Mouse (Mus musculus) T-helper 1 cell (primary cell): Measurements from ENCODE around the gene Cul1.
"Not testable (repeated sequence)": the region's sequence is repeated elsewhere in the genome, so short reads cannot be mapped to it uniquely, and the experiment has no call there.

Experiments used
- in situ Hi-C: fragments of 300-600 bp; cut with MboI, MseI; formaldehyde crosslinking; loops from one replicate; pipeline ENCODE4 v1.15.1; 2025; ENCODE audit warnings: high pct_unique_total_duplicates

The Cul1 gene

DNA sequence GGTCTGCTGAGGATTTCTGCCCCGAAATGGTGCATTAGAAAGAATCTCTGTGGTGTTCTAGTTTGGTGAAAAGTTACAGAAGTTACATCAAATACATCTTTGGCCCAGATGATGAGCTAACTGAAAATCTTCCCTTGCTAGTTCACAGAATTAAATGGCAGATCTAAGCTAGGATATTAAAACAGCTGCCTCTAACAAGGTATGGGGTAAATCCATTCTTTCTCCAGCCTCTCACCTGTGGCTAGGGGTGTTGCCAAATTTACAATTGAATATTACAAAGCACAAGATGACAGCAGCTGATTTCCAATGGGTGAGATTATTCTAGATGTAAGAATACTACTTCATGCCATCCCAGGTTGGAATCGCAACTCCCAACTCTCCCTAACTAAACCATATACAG is at the start of gene Cul1:
Cul1 (plus strand) TSS at position 301 of the 400 bp plus-strand sequence.
- in situ Hi-C loops: loop anchor here (5.0 to 25.0 kb wide), 3 partner anchors 212 to 859 kb away; no protein-coding TSS in a partner anchor

DNA sequence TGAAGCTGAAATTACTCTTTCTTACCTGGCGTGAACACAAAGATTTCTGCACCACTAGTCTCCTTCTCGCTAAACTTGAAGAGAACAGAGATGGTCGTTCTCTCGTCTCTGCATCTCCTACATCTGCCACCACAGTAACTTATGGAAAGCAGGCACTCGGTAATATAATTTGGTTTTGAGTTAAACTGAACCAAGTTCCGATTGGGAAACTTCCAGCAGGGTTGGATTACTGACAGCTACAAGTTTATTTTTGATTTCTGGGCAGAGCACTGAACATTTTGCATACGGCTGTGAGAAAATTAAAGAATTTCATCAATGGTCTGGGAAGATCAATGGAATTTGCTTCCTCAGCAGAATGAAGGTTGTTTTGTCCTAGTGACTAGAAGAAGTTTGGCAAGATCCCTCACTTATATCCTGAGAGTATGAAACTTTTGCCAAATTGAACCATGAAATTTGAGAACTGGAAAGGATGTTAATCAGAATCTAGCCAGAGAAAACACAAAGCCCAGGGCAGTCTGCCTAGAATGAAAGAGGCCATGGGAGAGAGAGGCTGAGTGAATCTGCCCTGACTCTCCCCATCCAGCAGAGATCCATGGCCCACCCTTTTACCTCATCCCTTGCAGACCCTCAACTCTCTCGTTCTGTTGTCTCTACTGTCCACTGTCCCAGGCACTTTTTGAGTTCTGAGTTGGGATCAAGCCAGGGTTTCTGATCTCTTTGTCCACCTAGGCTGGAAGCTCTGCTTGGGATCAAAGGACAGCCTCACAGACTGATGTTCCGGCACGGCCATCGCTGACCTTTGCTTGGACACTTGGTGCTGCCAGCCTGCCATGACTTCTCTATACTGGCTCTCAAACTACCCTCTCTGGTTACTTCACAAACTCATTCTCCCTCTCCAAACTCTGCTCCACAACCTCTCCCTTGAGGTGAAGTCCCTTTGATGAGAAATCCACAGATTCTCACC is 48.5 kb upstream of the Cul1 start:
- in situ Hi-C loops: no loop called here

DNA sequence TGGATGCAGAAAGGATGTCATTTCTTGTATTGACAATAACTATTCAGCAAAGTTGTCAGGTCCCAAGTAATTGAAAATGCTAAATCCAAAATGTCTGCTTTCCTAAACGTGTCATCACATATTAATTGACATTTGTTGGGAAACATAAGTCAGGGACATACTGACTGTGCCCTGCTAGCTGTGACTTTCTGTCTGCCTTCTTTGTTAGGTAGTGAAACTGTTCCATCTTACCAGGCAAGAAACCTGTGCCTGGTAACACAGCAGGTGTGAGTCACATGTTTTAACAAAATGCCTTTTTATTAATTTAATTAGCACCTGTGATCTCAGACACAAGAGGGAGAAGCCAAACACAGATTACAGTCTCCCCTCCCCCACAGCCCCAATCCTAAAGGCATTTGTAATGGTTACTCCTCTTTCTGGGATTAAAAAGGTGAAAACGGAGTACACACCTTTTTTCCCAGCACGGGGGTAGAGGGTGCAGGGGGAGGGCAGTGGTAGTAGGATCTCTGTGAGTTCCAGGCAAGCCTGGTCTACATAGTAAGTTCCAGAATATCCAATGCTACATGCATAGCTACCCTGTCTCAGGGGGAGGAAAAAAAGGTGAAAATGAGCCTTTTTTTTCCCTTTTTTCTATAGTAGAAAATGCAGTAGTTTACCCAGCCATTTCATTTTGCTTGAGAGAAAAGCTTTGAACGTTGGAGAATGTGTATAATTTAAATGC is 40.2 kb upstream of the Cul1 start:
- in situ Hi-C loops: no loop called here

DNA sequence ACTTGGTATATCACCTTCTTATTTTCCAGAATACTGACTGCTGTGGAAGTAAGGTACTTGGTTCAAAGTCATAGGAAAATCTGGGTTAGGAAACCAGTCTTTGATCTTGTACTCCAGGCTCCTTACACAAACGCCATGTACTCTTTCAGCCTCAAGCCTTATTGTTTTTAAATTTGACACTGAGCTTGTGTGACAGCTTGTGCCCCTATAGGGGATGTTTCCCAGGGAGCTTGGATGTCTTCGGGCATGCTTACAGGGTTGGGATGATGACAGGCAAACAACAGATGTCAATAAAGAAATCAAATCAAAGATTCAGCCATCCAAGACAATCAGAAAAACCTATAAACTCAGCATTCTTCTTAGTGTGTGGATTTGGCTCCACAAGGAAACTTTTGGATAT is 39.5 kb upstream of the Cul1 start:
- in situ Hi-C loops: no loop called here

DNA sequence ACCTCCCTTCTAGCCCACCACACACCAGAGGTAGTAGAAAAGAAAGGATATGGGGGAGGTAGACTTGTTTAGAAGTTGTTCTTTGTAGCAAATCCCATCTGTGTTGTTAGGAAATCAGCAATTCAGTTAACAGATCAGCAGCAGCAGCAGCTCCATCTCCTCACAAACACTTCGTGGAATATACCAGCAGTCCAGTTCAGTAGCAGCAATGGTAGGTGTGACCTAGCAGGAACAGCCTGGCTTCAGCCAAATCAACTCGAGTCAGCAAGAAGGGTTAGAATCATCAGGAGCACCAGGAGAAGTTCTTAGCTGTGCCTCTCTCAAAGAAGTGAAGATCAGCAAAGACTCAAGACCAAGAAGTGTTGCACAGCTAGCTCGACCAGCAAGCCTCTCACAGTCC is 34.5 kb upstream of the Cul1 start:
- in situ Hi-C loops: no loop called here

DNA sequence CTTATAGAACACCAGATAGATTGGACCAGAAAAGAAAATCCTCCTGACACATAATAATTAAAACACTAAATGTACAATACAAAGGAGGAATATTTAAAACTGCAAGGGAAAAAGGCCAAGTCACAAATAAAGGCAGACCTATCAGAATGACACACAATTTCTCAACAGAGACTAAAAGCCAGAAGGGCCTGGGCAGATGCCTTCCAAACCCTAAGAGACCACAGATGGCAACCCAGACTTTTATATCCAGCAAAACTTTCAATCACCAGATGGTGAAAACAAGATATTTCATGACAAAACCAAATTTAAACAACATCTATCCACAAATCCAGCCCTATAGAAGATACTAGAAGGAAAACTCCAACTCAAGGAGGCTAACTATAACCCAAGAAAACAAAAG is 33.0 kb upstream of the Cul1 start:
- in situ Hi-C loops: no loop called here

DNA sequence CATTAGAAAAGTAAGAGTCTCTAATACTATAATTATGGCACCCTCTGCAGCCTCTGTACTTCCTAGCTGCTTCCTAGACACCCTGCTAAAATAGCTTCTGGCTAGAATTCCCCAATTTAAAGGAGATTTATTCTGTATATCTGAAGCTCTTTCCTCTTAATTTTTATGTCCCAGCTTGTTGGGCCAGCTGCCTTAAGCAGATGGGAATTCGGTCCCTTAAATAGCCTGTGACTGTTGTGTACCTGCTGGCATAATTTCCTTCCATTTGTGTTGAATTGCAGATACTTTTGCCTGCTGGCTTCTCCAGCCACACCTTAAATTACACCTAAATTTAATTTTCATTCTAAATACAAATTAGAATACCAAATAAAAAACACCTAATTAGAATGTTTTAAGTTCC is 32.0 kb upstream of the Cul1 start:
- in situ Hi-C loops: no loop called here

DNA sequence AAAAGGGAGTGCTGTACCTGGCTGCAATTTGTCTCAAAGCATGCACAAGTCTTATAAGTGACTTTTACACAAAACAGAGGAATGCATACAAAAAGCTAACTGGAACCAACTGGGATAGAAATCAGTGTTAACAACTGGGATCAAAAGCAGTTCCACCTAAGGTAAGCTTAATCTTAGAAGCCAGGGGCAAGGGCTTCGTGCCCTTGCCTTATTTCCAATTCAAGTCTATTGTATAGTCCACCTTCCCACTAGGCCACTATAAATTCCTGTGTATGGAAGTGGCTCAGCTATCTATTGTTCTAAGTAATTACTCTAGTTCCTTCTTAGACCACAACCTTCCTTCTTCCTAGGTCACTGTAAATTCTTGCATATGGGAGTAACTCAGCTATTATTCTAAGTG is 27.1 kb upstream of the Cul1 start:
- in situ Hi-C loops: no loop called here

DNA sequence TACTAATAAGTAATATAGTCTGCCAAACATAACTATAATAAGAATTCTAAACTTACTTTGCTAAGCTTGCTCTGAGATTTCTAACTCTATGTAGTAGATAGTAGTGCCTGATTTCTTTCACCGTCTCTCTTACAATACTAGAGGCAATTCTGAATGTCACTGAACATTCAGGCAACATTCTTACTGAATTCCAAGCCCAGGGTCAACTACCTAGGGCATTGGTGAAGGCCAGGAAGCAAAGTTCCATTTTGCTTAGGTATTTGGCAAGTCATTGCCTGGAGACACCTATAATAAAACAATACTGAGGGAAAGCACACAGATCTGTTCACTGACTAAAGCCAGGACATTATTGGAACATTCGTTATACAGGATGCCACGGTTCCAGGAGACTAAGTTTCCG is 26.6 kb upstream of the Cul1 start:
- in situ Hi-C loops: not testable (repeated sequence)

DNA sequence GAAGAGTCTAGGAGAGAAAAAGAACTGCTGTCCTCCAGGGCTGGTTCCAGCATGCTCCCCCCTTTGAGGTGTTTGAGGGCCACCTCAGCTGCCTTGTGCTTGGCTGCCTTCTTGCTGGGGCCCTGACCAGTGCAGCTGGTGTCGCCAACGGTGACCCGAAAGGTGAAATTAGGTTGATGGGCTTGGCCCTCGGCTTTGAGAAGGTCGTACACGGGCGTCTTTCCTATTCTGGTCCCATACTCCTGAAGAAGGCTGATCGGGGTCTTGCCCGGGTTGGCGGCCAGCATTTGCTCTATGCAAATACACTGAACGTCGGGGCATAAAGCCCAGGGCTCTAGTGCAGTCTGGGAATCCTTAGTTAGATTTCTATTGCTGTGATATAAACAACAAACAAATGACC is 20.4 kb upstream of the Cul1 start:
- in situ Hi-C loops: not testable (repeated sequence)

DNA sequence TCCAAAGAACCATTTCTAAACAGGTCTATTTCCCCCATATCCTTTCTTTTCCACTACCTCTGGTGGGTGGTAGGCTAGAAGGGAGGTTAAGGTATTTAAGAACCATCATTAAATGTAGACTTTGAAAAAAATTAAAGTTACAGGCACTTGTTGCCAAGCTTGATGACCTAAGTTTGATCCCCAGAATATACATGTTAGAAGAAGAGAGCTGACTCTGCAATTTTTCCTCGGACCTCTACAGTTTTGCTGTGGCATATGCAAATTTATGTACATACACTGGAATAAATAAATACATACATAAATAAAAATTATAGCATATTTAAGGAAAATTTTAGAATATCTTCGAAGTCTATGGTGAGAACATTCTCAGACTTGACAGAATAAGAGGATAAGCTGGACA is 13.1 kb upstream of the Cul1 start:
- in situ Hi-C loops: no loop called here

DNA sequence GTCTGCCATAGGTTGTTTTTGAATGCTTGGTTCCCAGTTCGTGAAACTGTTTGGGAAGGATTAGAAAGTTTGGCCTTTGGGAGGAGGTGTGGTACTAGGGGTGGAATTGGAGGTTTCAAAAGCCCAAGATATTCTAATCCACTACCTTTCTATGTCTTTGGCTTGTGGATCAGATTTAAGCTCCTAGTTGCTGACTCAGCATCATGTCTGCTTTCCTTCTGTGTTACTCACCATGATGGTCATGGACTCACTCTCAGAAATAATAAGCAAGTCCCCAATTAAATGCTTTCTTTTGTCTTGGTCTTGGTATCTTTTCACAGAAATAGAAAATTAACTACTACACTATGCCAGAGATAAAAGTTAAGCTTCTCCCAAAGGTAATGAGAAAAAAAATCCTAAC is 5.5 kb upstream of the Cul1 start:
- in situ Hi-C loops: no loop called here

DNA sequence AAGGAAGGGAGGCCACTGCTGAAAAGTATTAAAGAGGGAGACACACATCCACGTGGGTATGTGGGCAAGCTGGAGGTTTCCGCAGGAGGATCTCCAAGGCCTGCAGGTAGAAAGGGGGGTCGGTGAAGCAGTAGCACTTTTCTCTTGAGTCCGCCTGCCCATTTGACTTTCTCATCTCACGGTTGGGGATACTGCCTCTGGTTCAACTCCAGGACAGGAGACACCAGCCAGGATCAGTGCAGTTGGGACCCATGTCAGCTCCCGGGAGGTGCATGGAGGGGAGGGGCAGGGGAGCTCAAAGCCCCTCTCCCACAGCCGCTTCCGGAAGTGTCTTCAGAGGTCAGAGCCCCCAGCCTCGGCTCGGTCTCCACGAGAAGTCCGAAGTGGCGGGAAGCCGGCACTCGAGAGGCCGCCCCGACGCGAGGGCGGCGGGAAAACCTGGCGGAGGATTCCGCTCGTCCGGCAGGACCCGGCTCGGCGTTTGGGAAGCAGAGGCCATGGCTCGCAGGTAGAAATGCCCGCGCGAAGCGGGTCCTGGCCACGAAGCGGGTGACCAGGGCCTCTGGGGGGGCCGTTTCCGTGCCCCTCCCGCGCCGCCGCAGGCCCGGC is 428 bp downstream of the Cul1 start:
- in situ Hi-C loops: loop anchor here (5.0 to 25.0 kb wide), 3 partner anchors 211 to 859 kb away; no protein-coding TSS in a partner anchor

DNA sequence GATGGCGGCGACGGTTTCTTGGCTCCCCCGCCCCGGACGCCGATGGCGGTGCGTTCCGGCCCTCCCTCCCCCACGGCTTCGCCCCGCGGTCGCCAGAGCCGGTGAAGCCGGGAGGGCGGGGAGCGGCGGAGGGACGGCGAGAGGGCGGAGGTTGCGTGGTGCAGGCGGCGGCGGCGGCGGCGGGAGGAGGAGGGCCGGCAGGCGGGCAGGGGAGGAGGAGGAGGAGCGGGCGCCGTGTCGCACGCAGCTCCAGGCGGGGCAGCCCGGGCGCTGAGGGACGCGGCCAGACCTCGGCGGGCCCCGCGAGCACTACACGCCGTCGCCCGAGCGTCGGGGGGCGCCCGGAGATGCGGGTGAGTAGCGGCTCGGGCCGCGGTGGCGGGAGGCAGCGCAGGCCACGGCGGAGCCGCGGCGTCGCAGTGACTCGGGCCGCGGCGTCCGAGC is 955 bp downstream of the Cul1 start:
- in situ Hi-C loops: loop anchor here (5.0 to 25.0 kb wide), 3 partner anchors 211 to 858 kb away; no protein-coding TSS in a partner anchor

DNA sequence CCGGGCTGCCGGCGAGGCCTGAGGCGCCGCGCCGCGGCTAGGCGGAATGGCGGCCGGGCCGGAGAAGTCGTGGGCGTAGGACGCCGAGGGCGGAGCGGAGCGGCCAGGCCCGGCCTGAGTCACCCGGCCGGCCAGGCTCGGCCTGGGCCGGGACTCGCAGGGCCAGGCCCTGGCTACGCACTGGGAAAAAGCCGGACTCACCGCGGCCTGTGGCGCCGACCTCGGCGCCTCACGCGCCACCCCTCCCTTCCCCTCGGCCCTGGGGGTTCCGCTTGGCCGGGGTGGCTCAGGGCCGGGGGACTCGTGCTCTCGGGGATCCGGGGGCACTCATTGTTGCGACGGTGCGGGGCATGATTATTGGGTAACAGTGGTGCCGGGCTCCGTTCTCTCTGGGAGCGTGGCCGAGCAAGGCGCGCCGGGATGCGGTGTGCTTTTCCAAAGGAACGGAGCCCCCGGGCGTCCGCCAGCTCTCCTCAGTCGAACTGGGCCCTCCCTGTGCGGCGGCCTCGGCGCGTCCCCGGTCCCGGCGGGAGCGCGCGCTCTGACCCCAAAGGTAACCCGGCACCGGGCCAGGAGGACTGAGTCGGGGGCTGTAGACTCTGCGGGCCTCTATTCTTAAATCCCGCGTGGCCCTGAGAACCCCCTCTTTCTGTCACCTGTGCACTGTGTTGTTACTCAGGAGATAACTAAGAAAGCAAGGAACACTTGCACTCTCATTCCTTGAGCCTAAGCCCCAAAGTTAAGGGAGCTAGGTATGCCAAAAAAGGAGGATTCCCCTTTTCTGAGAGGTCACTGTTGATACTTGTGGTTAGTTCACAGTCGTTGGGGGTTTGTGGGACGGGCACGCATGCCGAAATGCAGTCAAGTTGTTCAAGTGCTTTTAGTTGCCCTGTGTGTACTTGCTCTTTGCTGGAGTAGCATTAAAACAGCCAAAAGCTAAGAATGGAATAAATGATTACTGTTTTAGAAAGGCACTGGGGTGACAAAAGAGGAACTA is 1.7 kb downstream of the Cul1 start:
- in situ Hi-C loops: loop anchor here (5.0 to 25.0 kb wide), 4 partner anchors 210 to 857 kb away; no protein-coding TSS in a partner anchor

DNA sequence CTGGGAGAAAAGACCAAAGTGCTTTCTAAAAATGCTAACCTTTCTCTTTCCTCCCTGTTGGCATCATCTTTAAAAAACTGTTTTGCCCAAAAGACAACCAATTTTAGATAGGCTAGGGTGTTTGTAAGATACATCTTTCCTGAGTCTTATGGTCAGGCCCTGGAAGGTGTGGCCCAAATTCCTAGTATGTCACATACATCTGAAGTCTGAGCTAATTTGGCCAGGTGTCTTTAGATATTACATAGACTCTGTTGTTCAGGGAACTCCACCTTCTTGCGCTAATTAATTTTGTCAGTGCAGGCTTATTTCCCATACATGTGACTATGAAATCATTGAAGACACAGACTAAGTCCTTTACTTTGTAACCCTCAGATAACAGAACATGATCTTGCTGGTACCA is 2.6 kb downstream of the Cul1 start:
- in situ Hi-C loops: loop anchor here (5.0 to 25.0 kb wide), 3 partner anchors 209 to 856 kb away; no protein-coding TSS in a partner anchor

DNA sequence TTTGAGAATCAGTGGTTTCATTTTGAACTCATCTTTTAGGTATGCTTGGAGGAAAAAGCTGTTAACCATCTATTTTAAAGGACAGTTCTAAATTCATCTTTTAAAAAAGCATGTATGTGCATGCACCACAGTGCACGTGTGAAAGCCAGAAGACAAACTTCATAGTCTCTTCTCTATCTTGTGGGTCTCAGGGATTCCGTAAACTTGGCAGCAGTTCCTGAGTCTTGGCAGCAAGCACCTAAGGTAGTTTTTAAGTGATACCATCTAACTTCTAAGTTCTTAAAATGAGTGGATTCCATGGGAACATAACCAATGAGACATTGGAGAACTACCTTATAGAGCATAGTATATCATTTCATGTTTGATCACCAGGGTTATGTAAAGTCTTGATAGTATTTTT is 3.7 kb downstream of the Cul1 start:
- in situ Hi-C loops: loop anchor here (5.0 to 25.0 kb wide), 3 partner anchors 208 to 855 kb away; no protein-coding TSS in a partner anchor

DNA sequence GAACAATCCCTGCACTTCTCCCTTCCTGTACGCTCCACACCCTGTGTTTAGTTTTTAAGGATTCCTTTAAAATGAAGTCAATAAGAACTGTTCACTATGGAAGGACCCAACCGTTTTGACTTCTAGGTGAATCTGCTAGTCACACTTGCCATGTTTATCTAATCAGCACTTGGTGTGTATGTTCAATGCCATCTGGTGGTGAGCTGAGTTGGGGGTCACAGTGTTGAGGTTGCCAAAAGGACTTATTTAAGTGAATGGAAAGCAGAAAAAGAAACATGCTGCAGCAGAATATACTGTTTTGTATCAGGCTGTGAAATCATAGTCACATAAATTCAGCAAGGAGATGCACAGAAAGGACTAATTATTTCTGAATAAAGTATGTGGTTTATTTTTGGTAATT is 12.2 kb downstream of the Cul1 start:
- in situ Hi-C loops: loop anchor here (25.0 kb wide), 1 partner anchor 847 kb away; no protein-coding TSS in a partner anchor

DNA sequence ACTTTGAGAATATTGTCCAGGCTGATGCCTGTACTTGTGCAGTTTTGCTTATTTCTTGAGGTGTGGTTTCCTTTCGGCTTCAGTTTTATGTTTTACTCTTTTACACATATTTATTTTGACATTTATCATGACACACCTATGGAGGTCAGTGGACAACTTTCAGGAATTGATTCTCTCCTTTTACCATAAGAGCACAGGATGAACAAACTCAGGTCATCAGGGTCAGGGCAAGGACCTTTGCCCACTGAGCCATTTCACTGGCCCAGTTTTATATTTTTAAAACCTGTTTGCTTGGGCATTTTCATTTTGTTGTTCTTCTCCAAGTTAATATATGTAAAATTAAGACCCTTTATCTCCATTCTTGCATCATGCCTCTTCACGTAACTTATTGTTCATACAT is 13.3 kb downstream of the Cul1 start:
- in situ Hi-C loops: loop anchor here (25.0 kb wide), 1 partner anchor 846 kb away; no protein-coding TSS in a partner anchor

DNA sequence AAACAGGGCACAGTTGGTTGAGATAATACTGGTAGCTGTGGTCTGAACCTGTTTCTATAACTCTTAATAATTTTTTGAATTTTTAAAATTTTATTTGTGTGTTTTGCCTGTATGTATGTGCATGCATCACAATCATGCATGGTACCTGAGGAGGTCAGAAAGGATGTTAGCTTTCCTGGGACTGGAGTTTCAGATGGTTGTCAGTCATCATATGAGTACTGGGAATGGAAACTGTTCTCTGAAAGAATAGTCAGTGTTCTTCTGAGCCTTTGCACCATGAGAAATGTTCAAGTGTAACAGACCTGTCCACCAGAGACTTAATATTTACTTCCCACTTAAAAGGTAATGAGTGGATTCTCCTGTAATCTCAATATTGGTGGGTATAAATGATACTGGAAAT is 13.9 kb downstream of the Cul1 start:
- in situ Hi-C loops: loop anchor here (25.0 kb wide), 1 partner anchor 845 kb away; no protein-coding TSS in a partner anchor
